Mouse (Mus musculus): ENCODE results near the gene Timm8a1.

Gene Timm8a1

GRCm38 (mm10) chrX:134523772-134524171, 17.9 kb downstream of the Timm8a1 start:
- DNase-seq, result no peak

GRCm38 (mm10) chrX:134509473-134509872, 32.2 kb downstream of the Timm8a1 start:
- no peak for DNase-seq

- DNase-seq, result no peak
Measured at GRCm38 (mm10) chrX:134507977-134508376, 33.7 kb downstream of the Timm8a1 start.

GRCm38 (mm10) chrX:134500651-134501050, 41.0 kb downstream of the Timm8a1 start:
- DNase-seq, result no peak

Data from thymus, postnatal 4 days (tissue).